Mouse (Mus musculus): Measurements from ENCODE around the gene Alad. TPM values are rescaled to one million over a fixed set of nuclear protein-coding genes. Genes with fewer than 3 reads are reported as not detected.

Gene Alad
- polyA plus RNA-seq (2015; fragmentation: Nextera tagmentation; extraction: Ambion mirVana): 141 and 168 TPM in 2 replicates

DNA sequence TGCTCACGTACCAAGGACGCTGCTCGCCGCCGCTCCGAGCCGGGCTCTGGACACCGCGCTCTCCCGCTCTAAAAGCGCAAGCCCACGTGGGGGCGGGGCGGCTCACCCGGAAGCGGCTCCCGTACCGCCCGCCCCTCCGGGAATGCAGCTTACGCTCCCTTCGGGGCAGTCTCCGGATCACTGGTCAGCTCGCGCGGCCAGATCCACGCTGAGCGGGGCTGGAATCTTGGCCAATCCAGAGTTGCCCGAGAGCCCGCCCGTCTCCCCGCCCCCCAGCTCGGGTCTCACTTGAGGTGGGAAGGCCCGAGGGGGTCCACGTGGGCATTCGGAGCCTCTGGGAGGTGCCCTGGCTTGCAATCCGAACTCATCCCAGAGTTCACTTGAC is at the start of gene Alad:
Gene Alad, minus strand, starts transcription at position 70 of the 385 bp plus-strand sequence.
- Histone ChIP-seq H3K36me3 (ENCODE audit: control insufficient read depth, insufficient read depth, low read length) (peaks cover 6% of the 10 kb centered on the region), H3K4me3 (ENCODE audit: low read length) (peak within 1 kb of the TSS; percentile 88), H3K27ac (ENCODE audit: low read length) (peak within 1 kb of the TSS; percentile 95), H3K27me3 (ENCODE audit: control insufficient read depth, insufficient read depth, low read depth, low read length) (no peaks in the 10 kb centered on the region), H3K9ac (ENCODE audit: low read length) (peak within 1 kb of the TSS; percentile 89), H3K4me2 (ENCODE audit: low read depth, low read length) (peak within 1 kb of the TSS; percentile 62), H3K4me1 (replicated peaks; ENCODE audit: control insufficient read depth, insufficient read depth, low read length) (peaks cover 47% of the 10 kb centered on the region), H3K9me3 (ENCODE audit: control insufficient read depth, low read length) (no peaks in the 10 kb centered on the region)
- WGBS: under 1% methylated on average over 37 of the region's 37 CpGs
- peak; percentile 84 for ATAC-seq (ENCODE audit: low read depth)

DNA sequence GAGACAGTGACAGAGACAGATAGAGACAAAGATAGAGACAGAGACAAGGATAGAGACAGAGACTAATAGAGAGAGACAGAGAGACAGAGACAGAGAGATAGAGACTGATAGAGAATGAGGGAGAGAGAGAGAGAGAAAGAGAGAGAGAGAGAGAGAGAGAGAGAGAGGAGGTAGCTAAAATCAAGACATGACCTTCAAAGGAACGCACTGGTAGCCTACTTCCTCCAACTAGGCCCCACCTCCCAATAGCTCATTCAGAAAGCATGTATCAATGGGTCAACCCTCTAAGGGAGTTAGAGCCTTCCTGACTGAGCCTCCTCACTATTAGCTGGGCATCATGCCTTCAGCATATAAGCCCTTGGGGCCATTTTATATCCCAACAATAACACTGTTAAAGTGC is 48.6 kb upstream of the Alad start:
- Histone ChIP-seq H3K4me3 (ENCODE audit: low read length) (no peak overlapping the region), H3K4me1 (replicated peaks; ENCODE audit: control insufficient read depth, insufficient read depth, low read length) (peaks cover 10% of the 10 kb centered on the region; the same call in 1 of the 2 replicates), H3K9ac (ENCODE audit: low read length) (no peak overlapping the region), H3K36me3 (ENCODE audit: control insufficient read depth, insufficient read depth, low read length) (no peaks in the 10 kb centered on the region), H3K4me2 (ENCODE audit: low read depth, low read length) (no peak overlapping the region), H3K9me3 (ENCODE audit: control insufficient read depth, low read length) (no peaks in the 10 kb centered on the region), H3K27ac (ENCODE audit: low read length) (no peak overlapping the region), H3K27me3 (ENCODE audit: control insufficient read depth, insufficient read depth, low read depth, low read length) (no peaks in the 10 kb centered on the region)
- no peak for ATAC-seq (ENCODE audit: low read depth)
- 72% methylated on average over 1 of the region's 1 CpGs for WGBS

DNA sequence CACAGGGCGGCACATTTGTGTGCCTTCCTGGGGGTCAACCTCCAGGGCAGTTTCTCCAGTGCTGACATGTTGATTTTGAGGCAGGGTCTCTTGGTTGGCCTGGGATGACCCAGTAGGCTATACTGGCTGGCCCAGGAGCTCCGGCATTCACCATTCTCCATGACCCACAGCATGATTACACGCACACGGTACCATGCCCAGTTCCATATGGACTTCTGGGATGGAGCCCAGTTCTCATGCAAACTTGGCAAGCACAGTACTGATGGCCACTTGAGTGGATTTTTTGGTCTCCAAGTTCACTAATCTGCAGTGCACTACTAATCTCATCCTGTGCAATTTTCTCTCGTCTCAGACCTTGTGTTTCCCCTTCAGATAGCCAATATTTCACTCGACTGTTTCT is 48.0 kb upstream of the Alad start:
- Histone ChIP-seq H3K9ac (ENCODE audit: low read length) (no peak overlapping the region), H3K36me3 (ENCODE audit: control insufficient read depth, insufficient read depth, low read length) (no peaks in the 10 kb centered on the region), H3K4me2 (ENCODE audit: low read depth, low read length) (no peak overlapping the region), H3K4me1 (replicated peaks; ENCODE audit: control insufficient read depth, insufficient read depth, low read length) (peaks cover 10% of the 10 kb centered on the region; the same call in 1 of the 2 replicates), H3K9me3 (ENCODE audit: control insufficient read depth, low read length) (no peaks in the 10 kb centered on the region), H3K4me3 (ENCODE audit: low read length) (no peak overlapping the region), H3K27me3 (ENCODE audit: control insufficient read depth, insufficient read depth, low read depth, low read length) (no peaks in the 10 kb centered on the region), H3K27ac (ENCODE audit: low read length) (no peak overlapping the region)
- no peak for ATAC-seq (ENCODE audit: low read depth)
- WGBS: 83% methylated on average over 6 of the region's 6 CpGs

DNA sequence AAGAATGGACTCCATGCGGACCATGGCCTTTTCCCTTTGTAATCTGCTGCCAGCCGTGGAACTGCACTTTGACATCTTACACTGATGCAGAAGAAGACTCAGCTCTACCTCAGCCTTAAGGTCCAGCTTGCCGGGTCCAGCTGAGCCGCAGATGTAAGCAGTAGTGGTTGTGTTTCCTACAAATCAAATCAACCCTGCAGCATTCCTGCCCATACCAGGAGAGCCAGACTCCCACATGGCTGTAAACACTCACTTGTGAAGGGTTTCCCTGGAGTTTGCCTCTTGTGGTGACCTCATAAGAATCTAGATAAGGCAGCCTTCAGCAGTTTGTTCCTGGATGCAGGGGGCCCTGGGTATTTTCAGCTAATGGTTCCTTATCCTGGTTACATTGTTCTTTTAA is 46.8 kb upstream of the Alad start:
- peaks cover 10% of the 10 kb centered on the region; the same call in 1 of the 2 replicates for H3K4me1 ChIP-seq (replicated peaks; ENCODE audit: control insufficient read depth, insufficient read depth, low read length)
- no peaks in the 10 kb centered on the region for H3K9me3 ChIP-seq (ENCODE audit: control insufficient read depth, low read length)
- peak; percentile 62; the same call in 1 of the 2 replicates for ATAC-seq (ENCODE audit: low read depth)
- no peaks in the 10 kb centered on the region for H3K36me3 ChIP-seq (ENCODE audit: control insufficient read depth, insufficient read depth, low read length)
- no peak overlapping the region for H3K27ac ChIP-seq (ENCODE audit: low read length)
- no peak overlapping the region for H3K4me3 ChIP-seq (ENCODE audit: low read length)
- H3K9ac ChIP-seq (ENCODE audit: low read length): no peak overlapping the region
- H3K4me2 ChIP-seq (ENCODE audit: low read depth, low read length): no peak overlapping the region
- no peaks in the 10 kb centered on the region for H3K27me3 ChIP-seq (ENCODE audit: control insufficient read depth, insufficient read depth, low read depth, low read length)
- WGBS: 53% methylated on average over 4 of the region's 4 CpGs

DNA sequence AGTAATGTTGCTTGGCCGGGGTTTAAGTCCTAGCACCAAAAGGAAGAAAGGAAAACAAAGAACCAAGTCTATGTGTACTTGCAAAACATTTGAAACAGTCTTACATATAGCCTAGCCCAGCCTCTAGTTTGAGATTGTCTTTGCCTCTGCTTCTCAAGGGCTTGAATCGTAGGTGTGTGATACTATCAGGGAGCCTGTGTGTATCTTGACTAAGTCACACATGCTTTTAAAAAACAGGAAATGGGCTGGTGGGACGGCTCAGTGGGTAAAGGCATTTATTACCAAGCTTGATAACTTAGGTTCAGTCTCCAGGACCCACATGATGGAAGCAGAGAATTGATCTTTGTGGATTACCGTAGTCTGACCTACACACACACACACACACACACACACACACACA is 42.3 kb upstream of the Alad start:
- no peak overlapping the region for H3K9ac ChIP-seq (ENCODE audit: low read length)
- H3K27me3 ChIP-seq (ENCODE audit: control insufficient read depth, insufficient read depth, low read depth, low read length): no peaks in the 10 kb centered on the region

DNA sequence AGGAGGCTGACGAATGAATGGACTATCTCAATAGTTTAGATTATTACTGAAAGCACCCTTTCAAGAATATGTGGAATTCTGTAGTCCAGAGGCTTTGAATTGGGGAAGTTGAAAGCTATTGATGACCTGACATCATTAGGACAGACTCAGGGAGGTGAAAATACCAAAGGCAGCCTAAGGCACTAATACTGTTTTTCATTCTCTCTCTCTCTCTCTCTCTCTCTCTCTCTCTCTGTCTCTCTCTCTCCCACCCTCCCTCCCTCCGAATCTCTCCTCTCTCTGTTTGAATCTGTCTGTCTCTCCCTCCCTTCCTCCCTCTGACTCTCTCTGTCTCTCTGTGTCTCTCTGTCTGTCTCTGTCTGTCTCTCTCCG is 41.9 kb upstream of the Alad start:
- ATAC-seq (ENCODE audit: low read depth): no peak
- WGBS: 52% methylated on average over 3 of the region's 3 CpGs
- no peak overlapping the region for H3K4me3 ChIP-seq (ENCODE audit: low read length)
- H3K27ac ChIP-seq (ENCODE audit: low read length): no peak overlapping the region
- peaks cover 13% of the 10 kb centered on the region; the same call in 1 of the 2 replicates for H3K4me1 ChIP-seq (replicated peaks; ENCODE audit: control insufficient read depth, insufficient read depth, low read length)
- no peaks in the 10 kb centered on the region for H3K27me3 ChIP-seq (ENCODE audit: control insufficient read depth, insufficient read depth, low read depth, low read length)
- H3K9ac ChIP-seq (ENCODE audit: low read length): no peak overlapping the region
- H3K9me3 ChIP-seq (ENCODE audit: control insufficient read depth, low read length): no peaks in the 10 kb centered on the region
- H3K4me2 ChIP-seq (ENCODE audit: low read depth, low read length): no peak overlapping the region
- no peaks in the 10 kb centered on the region for H3K36me3 ChIP-seq (ENCODE audit: control insufficient read depth, insufficient read depth, low read length)

More for the DNA sequence above, 42.3 kb upstream of the Alad start:
- 60% methylated on average over 4 of the region's 4 CpGs for WGBS
- H3K4me3 ChIP-seq (ENCODE audit: low read length): no peak overlapping the region
- H3K36me3 ChIP-seq (ENCODE audit: control insufficient read depth, insufficient read depth, low read length): no peaks in the 10 kb centered on the region
- H3K4me2 ChIP-seq (ENCODE audit: low read depth, low read length): no peak overlapping the region
- no peaks in the 10 kb centered on the region for H3K9me3 ChIP-seq (ENCODE audit: control insufficient read depth, low read length)
- ATAC-seq (ENCODE audit: low read depth): no peak
- no peak overlapping the region for H3K27ac ChIP-seq (ENCODE audit: low read length)
- peaks cover 13% of the 10 kb centered on the region; the same call in 1 of the 2 replicates for H3K4me1 ChIP-seq (replicated peaks; ENCODE audit: control insufficient read depth, insufficient read depth, low read length)

DNA sequence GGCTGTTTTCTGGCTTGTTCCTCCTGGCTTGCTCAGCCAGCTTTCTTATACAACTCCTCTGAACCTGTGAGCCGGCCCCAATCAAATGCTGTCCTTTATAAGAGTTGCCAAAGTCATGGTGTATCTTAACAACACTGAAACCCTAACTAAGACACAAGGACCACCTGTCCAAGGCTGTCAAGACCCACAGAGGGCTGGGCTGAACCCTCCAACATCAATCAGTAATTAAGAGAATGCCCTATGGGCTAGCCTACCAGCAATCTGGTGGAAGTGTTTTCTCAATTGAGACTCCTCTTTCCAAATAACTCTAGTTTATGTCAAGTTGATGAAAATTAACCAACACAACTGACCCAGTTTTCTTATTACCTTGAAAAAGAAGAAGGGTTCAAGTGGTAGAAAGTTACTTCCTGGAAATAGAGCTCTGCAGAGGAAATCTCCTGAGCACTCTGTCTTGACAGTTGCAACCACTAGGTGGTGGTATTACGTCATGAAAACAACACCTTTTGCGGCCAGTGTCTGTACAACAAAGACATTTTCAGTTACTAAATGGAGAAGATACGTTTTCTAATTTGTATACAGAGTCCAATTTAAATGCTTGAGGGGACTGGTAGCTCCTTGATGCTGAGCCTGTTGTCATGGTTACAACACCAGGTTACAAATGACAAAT is 41.4 kb upstream of the Alad start:
- 25% methylated on average over 4 of the region's 4 CpGs for WGBS
- no peak overlapping the region for H3K4me2 ChIP-seq (ENCODE audit: low read depth, low read length)
- H3K9me3 ChIP-seq (ENCODE audit: control insufficient read depth, low read length): no peaks in the 10 kb centered on the region
- H3K4me3 ChIP-seq (ENCODE audit: low read length): no peak overlapping the region
- peaks cover 9% of the 10 kb centered on the region; the same call in 1 of the 2 replicates for H3K4me1 ChIP-seq (replicated peaks; ENCODE audit: control insufficient read depth, insufficient read depth, low read length)
- no peak overlapping the region for H3K9ac ChIP-seq (ENCODE audit: low read length)
- no peak overlapping the region for H3K27ac ChIP-seq (ENCODE audit: low read length)
- ATAC-seq (ENCODE audit: low read depth): peak; percentile 67; the same call in 1 of the 2 replicates
- H3K36me3 ChIP-seq (ENCODE audit: control insufficient read depth, insufficient read depth, low read length): no peaks in the 10 kb centered on the region
- no peaks in the 10 kb centered on the region for H3K27me3 ChIP-seq (ENCODE audit: control insufficient read depth, insufficient read depth, low read depth, low read length)

DNA sequence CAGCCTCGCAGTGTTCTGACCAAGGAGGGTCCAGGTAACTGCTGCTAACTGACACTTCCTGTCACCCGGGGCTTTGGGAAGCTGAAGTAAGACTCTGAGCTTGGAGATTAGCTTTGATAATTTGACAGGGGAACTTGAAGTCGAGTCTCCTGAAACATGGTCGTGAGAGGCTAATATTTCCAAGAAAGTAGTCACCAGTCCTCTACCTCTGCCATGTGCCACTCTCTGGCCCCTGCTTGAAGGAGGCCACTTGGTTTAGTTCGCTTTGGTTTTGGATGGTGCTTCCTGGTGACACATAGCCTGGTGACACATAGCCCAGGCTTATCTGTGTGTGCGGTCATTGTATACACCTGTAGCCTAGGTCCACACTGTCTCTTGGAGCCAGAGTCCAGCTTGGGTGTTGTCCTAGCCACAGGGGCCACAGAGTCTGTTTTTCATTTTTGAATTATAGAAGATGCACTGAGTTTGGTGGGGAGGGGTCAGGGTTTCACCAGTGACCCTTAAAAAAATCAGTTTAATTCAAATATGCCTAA is 40.1 kb upstream of the Alad start, which contains the start of gene Rgs3:
Gene Rgs3, plus strand, starts transcription at position 51 of the 533 bp plus-strand sequence.
- Histone ChIP-seq H3K9ac (ENCODE audit: low read length) (no peak within 1 kb of the TSS), H3K4me2 (ENCODE audit: low read depth, low read length) (no peak within 1 kb of the TSS), H3K36me3 (ENCODE audit: control insufficient read depth, insufficient read depth, low read length) (no peaks in the 10 kb centered on the region), H3K27ac (ENCODE audit: low read length) (no peak within 1 kb of the TSS), H3K4me1 (replicated peaks; ENCODE audit: control insufficient read depth, insufficient read depth, low read length) (0 out of 2 replicates have a peak, but pooled peaks cover 5% of the 10 kb centered on the region), H3K9me3 (ENCODE audit: control insufficient read depth, low read length) (no peaks in the 10 kb centered on the region), H3K27me3 (ENCODE audit: control insufficient read depth, insufficient read depth, low read depth, low read length) (no peaks in the 10 kb centered on the region), H3K4me3 (ENCODE audit: low read length) (no peak within 1 kb of the TSS)
- no peak for ATAC-seq (ENCODE audit: low read depth)
- WGBS: 34% methylated on average over 6 of the region's 6 CpGs

DNA sequence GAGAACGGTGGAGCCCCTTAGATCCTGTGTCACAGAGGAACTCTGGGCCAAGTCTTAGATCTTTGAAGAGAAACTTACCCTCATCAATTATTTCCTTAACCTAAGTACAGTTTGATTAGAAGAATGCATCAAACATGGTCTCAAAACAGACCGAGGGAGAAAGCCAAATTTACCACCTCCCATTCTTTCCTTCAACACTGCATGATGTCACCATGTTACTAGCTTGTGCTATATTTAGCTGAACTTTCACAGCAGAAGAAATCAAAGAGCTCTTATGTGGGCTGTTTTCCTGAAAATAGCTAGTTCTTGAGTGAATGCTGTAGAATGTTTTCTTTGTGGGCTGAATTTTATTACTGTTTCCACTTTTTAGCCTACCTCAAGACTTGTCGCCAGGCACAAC is 37.7 kb upstream of the Alad start:
- Histone ChIP-seq H3K27ac (ENCODE audit: low read length) (no peak overlapping the region), H3K4me2 (ENCODE audit: low read depth, low read length) (no peak overlapping the region), H3K9me3 (ENCODE audit: control insufficient read depth, low read length) (no peaks in the 10 kb centered on the region), H3K4me3 (ENCODE audit: low read length) (no peak overlapping the region), H3K4me1 (replicated peaks; ENCODE audit: control insufficient read depth, insufficient read depth, low read length) (0 out of 2 replicates have a peak, but pooled peaks cover 5% of the 10 kb centered on the region), H3K9ac (ENCODE audit: low read length) (no peak overlapping the region), H3K27me3 (ENCODE audit: control insufficient read depth, insufficient read depth, low read depth, low read length) (no peaks in the 10 kb centered on the region), H3K36me3 (ENCODE audit: control insufficient read depth, insufficient read depth, low read length) (no peaks in the 10 kb centered on the region)
- ATAC-seq (ENCODE audit: low read depth): no peak
- WGBS: 35% methylated on average over 3 of the region's 3 CpGs

Measured in lung, embryonic 16.5 days (tissue).